Mouse (Mus musculus): ENCODE measurements at regions not wholly inside any gene's neighbourhood (a gene's known extent, or its start where the extent isn't known, plus 50 kb on each side); places are given as distances from the start of the nearest gene placed in this dataset.

DNA sequence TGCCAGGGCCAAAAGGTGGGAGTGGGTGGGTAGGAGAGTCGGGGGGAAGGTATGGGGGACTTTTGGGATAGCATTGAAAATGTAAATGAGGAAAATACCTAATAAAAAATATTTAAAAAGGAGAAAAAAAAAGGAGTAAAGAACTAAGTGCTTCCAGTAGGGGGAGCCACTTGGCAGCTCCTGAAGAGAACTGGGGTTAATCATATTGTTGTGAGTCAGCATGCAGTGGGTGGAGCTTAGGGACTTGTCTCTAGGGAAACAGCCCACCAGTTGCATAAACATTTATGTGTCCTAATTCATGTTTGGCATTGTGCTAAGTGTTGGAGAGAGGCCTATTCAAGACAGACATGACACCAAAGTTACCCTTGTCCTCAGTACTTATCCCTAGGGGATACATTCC, 466.0 kb upstream of the Gulo start:
- Histone ChIP-seq H3K4me1 (replicated peaks; ENCODE audit: control insufficient read depth, insufficient read depth, low read length) (no peaks in the 10 kb centered on the region), H3K27me3 (ENCODE audit: control insufficient read depth, insufficient read depth, low read length) (no peaks in the 10 kb centered on the region), H3K36me3 (ENCODE audit: control insufficient read depth, insufficient read depth, low read length) (no peaks in the 10 kb centered on the region), H3K4me3 (ENCODE audit: control insufficient read depth, insufficient read depth, low read length) (no peak overlapping the region), H3K27ac (ENCODE audit: control insufficient read depth, insufficient read depth, low read length) (no peak overlapping the region)
- DNase-seq: no peak
- whole genome bisulfite sequencing: 66% methylated on average over 1 of the region's 1 CpGs
- TF ChIP-seq POLR2A (IDR thresholded peaks at IDR 0.05; ENCODE audit: control insufficient read depth, extremely low read depth, insufficient read depth, low read length, poor library complexity) (no peak), CTCF (IDR thresholded peaks at IDR 0.05; ENCODE audit: borderline replicate concordance, control insufficient read depth, extremely low read depth, insufficient read depth, low read length, poor library complexity) (no peak)

DNA sequence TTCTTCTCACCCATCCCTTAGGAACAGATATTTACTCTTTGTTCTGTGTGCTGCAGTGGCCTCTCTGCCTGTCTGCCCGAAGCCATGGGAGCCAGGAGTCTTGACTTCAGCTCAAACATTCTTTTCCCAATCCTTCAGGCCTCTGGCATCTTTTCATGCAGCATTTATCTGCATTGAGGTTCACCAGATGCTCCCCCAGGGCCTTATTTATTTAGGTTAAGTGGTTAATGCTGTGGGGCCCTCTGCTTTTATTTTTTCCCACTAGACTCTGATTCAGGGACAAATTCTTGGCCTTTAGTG, 464.2 kb upstream of the Gulo start:
- 59% methylated on average over 1 of the region's 1 CpGs for WGBS
- H3K4me1 ChIP-seq (replicated peaks; ENCODE audit: control insufficient read depth, insufficient read depth, low read length): no peaks in the 10 kb centered on the region
- H3K4me3 ChIP-seq (ENCODE audit: control insufficient read depth, insufficient read depth, low read length): no peak overlapping the region
- H3K27ac ChIP-seq (ENCODE audit: control insufficient read depth, insufficient read depth, low read length): no peak overlapping the region
- no peaks in the 10 kb centered on the region for H3K36me3 ChIP-seq (ENCODE audit: control insufficient read depth, insufficient read depth, low read length)
- no peaks in the 10 kb centered on the region for H3K27me3 ChIP-seq (ENCODE audit: control insufficient read depth, insufficient read depth, low read length)
- DNase-seq: no peak
- no peak for TF ChIP-seq CTCF (IDR thresholded peaks at IDR 0.05; ENCODE audit: borderline replicate concordance, control insufficient read depth, extremely low read depth, insufficient read depth, low read length, poor library complexity)
- TF ChIP-seq POLR2A (IDR thresholded peaks at IDR 0.05; ENCODE audit: control insufficient read depth, extremely low read depth, insufficient read depth, low read length, poor library complexity): no peak

DNA sequence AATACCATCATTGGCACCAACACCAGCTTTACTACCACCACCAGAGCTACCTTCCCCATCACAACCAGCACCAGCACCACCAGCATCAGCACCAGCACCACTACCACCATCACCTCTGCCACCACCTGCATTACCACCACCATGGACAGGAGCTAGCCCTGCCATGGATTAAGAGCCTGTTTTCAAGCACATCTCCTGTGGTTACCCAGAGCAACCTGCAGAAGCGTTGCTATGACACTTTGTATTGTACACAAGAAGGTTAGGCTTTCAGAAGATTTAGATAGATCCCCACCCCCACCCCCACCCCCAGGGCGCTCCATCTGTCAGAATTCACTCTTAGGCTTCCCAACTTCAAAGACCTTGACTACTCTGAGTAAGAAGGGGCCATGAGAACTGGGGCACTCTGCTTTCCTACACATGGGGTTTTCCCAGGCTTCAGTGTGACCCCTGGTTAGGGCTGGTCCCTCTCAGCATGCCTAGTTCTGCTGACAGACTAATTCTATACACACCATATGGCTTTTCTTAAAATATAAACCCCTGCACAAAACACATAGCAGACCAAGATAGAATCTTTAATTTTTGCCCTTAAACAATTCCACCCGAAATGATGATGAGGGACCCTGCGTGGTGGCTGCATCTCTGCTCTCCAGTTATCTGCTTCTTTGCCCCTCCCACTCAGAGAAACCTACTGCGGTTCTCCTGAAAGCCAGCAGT, 463.7 kb upstream of the Gulo start:
- no peaks in the 10 kb centered on the region for H3K27me3 ChIP-seq (ENCODE audit: control insufficient read depth, insufficient read depth, low read length)
- DNase-seq: no peak
- H3K27ac ChIP-seq (ENCODE audit: control insufficient read depth, insufficient read depth, low read length): no peak overlapping the region
- no peak for TF ChIP-seq POLR2A (IDR thresholded peaks at IDR 0.05; ENCODE audit: control insufficient read depth, extremely low read depth, insufficient read depth, low read length, poor library complexity)
- TF ChIP-seq CTCF (IDR thresholded peaks at IDR 0.05; ENCODE audit: borderline replicate concordance, control insufficient read depth, extremely low read depth, insufficient read depth, low read length, poor library complexity): no peak
- WGBS: 71% methylated on average over 5 of the region's 5 CpGs
- no peak overlapping the region for H3K4me3 ChIP-seq (ENCODE audit: control insufficient read depth, insufficient read depth, low read length)
- H3K36me3 ChIP-seq (ENCODE audit: control insufficient read depth, insufficient read depth, low read length): no peaks in the 10 kb centered on the region
- no peaks in the 10 kb centered on the region for H3K4me1 ChIP-seq (replicated peaks; ENCODE audit: control insufficient read depth, insufficient read depth, low read length)

DNA sequence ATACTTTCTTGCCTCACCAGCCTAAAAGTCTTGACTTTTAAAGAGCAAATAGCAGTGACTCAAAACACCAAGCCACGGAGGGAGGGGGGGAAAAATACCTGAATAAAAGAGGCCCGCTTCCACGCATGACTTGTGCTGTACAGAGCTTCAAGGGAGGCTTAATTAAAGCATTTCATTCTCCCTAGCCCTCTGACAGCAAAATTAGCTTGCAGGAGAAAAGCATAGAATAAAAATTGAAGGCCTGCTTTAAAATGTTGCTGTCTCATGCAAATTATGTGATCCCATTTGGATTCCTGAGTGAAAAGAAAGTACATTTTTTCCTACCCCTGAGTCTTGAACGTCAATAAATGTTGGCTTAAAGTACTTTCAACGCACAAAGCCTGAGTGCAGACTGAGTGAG, 453.1 kb upstream of the Gulo start:
- H3K4me3 ChIP-seq (ENCODE audit: control insufficient read depth, insufficient read depth, low read length): no peak overlapping the region
- no peak overlapping the region for H3K27ac ChIP-seq (ENCODE audit: control insufficient read depth, insufficient read depth, low read length)
- DNase-seq: no peak
- no peaks in the 10 kb centered on the region for H3K27me3 ChIP-seq (ENCODE audit: control insufficient read depth, insufficient read depth, low read length)
- 92% methylated on average over 5 of the region's 5 CpGs for WGBS
- TF ChIP-seq CTCF (IDR thresholded peaks at IDR 0.05; ENCODE audit: borderline replicate concordance, control insufficient read depth, extremely low read depth, insufficient read depth, low read length, poor library complexity) (no peak), POLR2A (IDR thresholded peaks at IDR 0.05; ENCODE audit: control insufficient read depth, extremely low read depth, insufficient read depth, low read length, poor library complexity) (no peak)
- no peaks in the 10 kb centered on the region for H3K36me3 ChIP-seq (ENCODE audit: control insufficient read depth, insufficient read depth, low read length)
- no peaks in the 10 kb centered on the region for H3K4me1 ChIP-seq (replicated peaks; ENCODE audit: control insufficient read depth, insufficient read depth, low read length)

DNA sequence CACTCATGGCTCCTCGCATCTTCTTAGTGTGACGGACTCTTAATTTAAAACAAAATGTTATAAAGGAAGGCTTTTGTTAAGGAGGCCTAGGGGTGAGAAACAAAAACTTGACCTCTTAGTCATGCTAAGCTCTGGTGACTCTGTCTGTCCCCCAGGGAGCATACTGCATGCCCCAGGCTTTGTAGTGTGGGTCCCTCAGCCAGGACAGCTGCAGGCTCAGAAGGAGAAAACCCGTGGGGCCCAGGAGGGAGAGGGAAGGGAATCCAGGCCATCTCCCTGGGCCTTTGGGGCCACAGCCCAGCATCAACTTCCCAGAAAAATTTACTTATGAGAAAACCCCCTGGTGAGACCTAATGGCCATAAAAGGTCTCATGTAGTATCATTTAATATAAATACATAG, 451.8 kb upstream of the Gulo start:
- no peak for DNase-seq
- Histone ChIP-seq H3K27me3 (ENCODE audit: control insufficient read depth, insufficient read depth, low read length) (no peaks in the 10 kb centered on the region), H3K36me3 (ENCODE audit: control insufficient read depth, insufficient read depth, low read length) (no peaks in the 10 kb centered on the region), H3K27ac (ENCODE audit: control insufficient read depth, insufficient read depth, low read length) (no peak overlapping the region), H3K4me3 (ENCODE audit: control insufficient read depth, insufficient read depth, low read length) (no peak overlapping the region), H3K4me1 (replicated peaks; ENCODE audit: control insufficient read depth, insufficient read depth, low read length) (no peaks in the 10 kb centered on the region)
- WGBS: 88% methylated on average over 3 of the region's 3 CpGs
- no peak for TF ChIP-seq POLR2A (IDR thresholded peaks at IDR 0.05; ENCODE audit: control insufficient read depth, extremely low read depth, insufficient read depth, low read length, poor library complexity)
- no peak for TF ChIP-seq CTCF (IDR thresholded peaks at IDR 0.05; ENCODE audit: borderline replicate concordance, control insufficient read depth, extremely low read depth, insufficient read depth, low read length, poor library complexity)

DNA sequence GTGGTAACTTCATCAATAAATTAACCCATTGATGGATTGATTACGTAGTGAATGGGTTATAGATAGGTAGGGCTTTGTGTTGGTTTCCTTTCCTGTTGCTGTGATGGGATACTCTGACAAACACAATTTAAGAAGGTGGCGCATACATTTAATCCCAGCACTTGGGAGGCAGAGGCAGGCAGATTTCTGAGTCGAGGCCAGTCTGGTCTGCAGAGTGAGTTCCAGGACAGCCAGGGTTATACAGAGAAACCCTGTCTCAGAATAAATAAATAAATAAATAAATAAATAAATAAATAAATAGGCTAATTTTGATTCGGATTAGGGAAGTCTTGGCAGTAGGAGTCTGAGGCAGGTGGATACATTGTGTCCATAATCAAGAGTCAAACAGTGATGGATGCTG, 449.7 kb upstream of the Gulo start:
- TF ChIP-seq POLR2A (IDR thresholded peaks at IDR 0.05; ENCODE audit: control insufficient read depth, extremely low read depth, insufficient read depth, low read length, poor library complexity) (no peak), CTCF (IDR thresholded peaks at IDR 0.05; ENCODE audit: borderline replicate concordance, control insufficient read depth, extremely low read depth, insufficient read depth, low read length, poor library complexity) (no peak)
- no peak for DNase-seq
- Histone ChIP-seq H3K27me3 (ENCODE audit: control insufficient read depth, insufficient read depth, low read length) (no peaks in the 10 kb centered on the region), H3K27ac (ENCODE audit: control insufficient read depth, insufficient read depth, low read length) (no peak overlapping the region), H3K4me3 (ENCODE audit: control insufficient read depth, insufficient read depth, low read length) (no peak overlapping the region), H3K4me1 (replicated peaks; ENCODE audit: control insufficient read depth, insufficient read depth, low read length) (no peaks in the 10 kb centered on the region), H3K36me3 (ENCODE audit: control insufficient read depth, insufficient read depth, low read length) (no peaks in the 10 kb centered on the region)
- WGBS: 90% methylated on average over 4 of the region's 4 CpGs

DNA sequence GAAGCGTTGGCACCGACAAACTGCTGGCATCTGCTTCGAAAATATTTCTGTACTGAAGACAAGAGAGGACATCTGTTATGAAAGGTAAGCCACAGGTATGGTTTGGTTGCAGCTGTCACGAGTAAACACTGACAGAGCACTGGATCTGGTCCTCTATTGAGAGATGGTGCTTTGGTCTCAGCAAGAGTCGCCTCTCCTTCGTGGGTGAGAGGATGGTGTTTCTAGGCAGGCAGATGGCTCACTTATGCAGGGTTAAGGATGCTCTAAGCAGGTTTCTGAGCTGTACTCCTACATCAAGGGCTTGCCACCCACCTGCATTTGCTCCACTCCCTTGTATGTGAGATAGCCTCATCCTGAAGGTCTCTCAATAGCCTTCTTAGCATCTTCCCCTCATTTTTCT, 448.3 kb upstream of the Gulo start:
- 84% methylated on average over 6 of the region's 6 CpGs for WGBS
- DNase-seq: no peak
- no peaks in the 10 kb centered on the region for H3K36me3 ChIP-seq (ENCODE audit: control insufficient read depth, insufficient read depth, low read length)
- no peak overlapping the region for H3K27ac ChIP-seq (ENCODE audit: control insufficient read depth, insufficient read depth, low read length)
- TF ChIP-seq POLR2A (IDR thresholded peaks at IDR 0.05; ENCODE audit: control insufficient read depth, extremely low read depth, insufficient read depth, low read length, poor library complexity) (no peak), CTCF (IDR thresholded peaks at IDR 0.05; ENCODE audit: borderline replicate concordance, control insufficient read depth, extremely low read depth, insufficient read depth, low read length, poor library complexity) (no peak)
- no peaks in the 10 kb centered on the region for H3K4me1 ChIP-seq (replicated peaks; ENCODE audit: control insufficient read depth, insufficient read depth, low read length)
- no peaks in the 10 kb centered on the region for H3K27me3 ChIP-seq (ENCODE audit: control insufficient read depth, insufficient read depth, low read length)
- no peak overlapping the region for H3K4me3 ChIP-seq (ENCODE audit: control insufficient read depth, insufficient read depth, low read length)
